9 mouse cellular contexts compared by ENCODE assay signal in genomic region chr2:165496251-165496650, GRCm38 (mm10). TPM values are rescaled to one million over a fixed set of nuclear protein-coding genes. Genes with fewer than 3 reads are reported as not detected.
A peak's percentile ranks its signal among the peaks of the same experiment; 100 is the strongest.
DNase-seq lines count a peak whose midpoint lies in the region; ATAC-seq and TF ChIP-seq lines count a peak whose summit lies in the region.
"Had no signal": no experiment of that assay in that cellular context is flagged by ENCODE, and none has a peak within 500 bp of the region (broad histone marks: within the 10 kb centered on the region; RNA-seq: fewer than 3 reads in every experiment).

No protein-coding gene starts in this region.

- H3K4me3 ChIP-seq in neural tube, embryonic 15.5 days (replicated peaks) = no peak overlapping the region
- H3K4me3 ChIP-seq in bone marrow, adult 2 months (replicated peaks; ENCODE audit: control insufficient read depth, low read depth, low read length) = no peak overlapping the region
- H3K4me3 ChIP-seq in olfactory bulb, adult 2 months (ENCODE audit: insufficient read depth, low read depth, low read length) = no peak overlapping the region
- H3K4me3 ChIP-seq: neural tube, embryonic 13.5 days had no signal

- no peaks in the 10 kb centered on the region for H3K36me3 ChIP-seq in neural tube, embryonic 15.5 days
- H3K36me3 ChIP-seq: neural tube, embryonic 13.5 days had no signal

- no peak for TF ChIP-seq POLR2A in bone marrow, adult 2 months (IDR thresholded peaks at IDR 0.05; ENCODE audit: borderline replicate concordance, control insufficient read depth, low read depth, low read length)
- no peak for TF ChIP-seq POLR2A in olfactory bulb, adult 2 months (IDR thresholded peaks at IDR 0.05; ENCODE audit: insufficient read depth, low read depth, low read length)

- H3K27me3 ChIP-seq in neural tube, embryonic 15.5 days (replicated peaks) = no peaks in the 10 kb centered on the region
- H3K27me3 ChIP-seq: neural tube, embryonic 13.5 days had no signal

- H3K27ac ChIP-seq in neural tube, embryonic 15.5 days (replicated peaks) = no peak overlapping the region
- no peak overlapping the region for H3K27ac ChIP-seq in bone marrow, adult 2 months (ENCODE audit: control insufficient read depth, insufficient read depth, low read depth, low read length, poor library complexity)
- no peak overlapping the region for H3K27ac ChIP-seq in olfactory bulb, adult 2 months (ENCODE audit: insufficient read depth, low read depth, low read length)
- H3K27ac ChIP-seq: neural tube, embryonic 13.5 days had no signal

- peak; percentile 44; the same call in 1 of the 2 replicates for TF ChIP-seq CTCF in bone marrow, adult 2 months (IDR thresholded peaks at IDR 0.05; ENCODE audit: control insufficient read depth, insufficient read depth, low read length)
- TF ChIP-seq CTCF in olfactory bulb, adult 2 months (IDR thresholded peaks at IDR 0.05; ENCODE audit: insufficient read depth, low read depth, low read length) = peak; percentile 42

- peaks cover 18% of the 10 kb centered on the region for H3K4me1 ChIP-seq in neural tube, embryonic 15.5 days
- no peaks in the 10 kb centered on the region; the same call in 1 of the 2 replicates for H3K4me1 ChIP-seq in bone marrow, adult 2 months (ENCODE audit: control insufficient read depth, insufficient read depth, low read length)
- peaks cover 4% of the 10 kb centered on the region; the same call in 1 of the 2 replicates for H3K4me1 ChIP-seq in olfactory bulb, adult 2 months (ENCODE audit: control insufficient read depth, insufficient read depth, low read length)

- ATAC-seq in neural tube, embryonic 15.5 days (ENCODE audit: low FRiP score) = no peak

- no peaks in the 10 kb centered on the region for H3K9me3 ChIP-seq in neural tube, embryonic 15.5 days (replicated peaks)
- H3K9me3 ChIP-seq: neural tube, embryonic 13.5 days had no signal

- H3K9ac ChIP-seq in neural tube, embryonic 15.5 days (replicated peaks) = no peak overlapping the region
- H3K9ac ChIP-seq: neural tube, embryonic 13.5 days had no signal

- DNase-seq in gastrocnemius, adult 18-20 months (ENCODE audit: low spot score) = peak; percentile 16
- DNase-seq in gastrocnemius, postnatal 4 days (ENCODE audit: low spot score in 2 of 2) = no peak
- peak; percentile 40 for DNase-seq in neural tube, embryonic 10.5 days (ENCODE audit: extremely low spot score, low spot score)
- DNase-seq in kidney, postnatal 4 days = peak; percentile 75
- no peak for DNase-seq in yolk sac, embryonic 10.5 days (ENCODE audit: low spot score)

- no peak overlapping the region for H3K4me2 ChIP-seq in neural tube, embryonic 15.5 days
- H3K4me2 ChIP-seq: neural tube, embryonic 13.5 days had no signal

RNA-seq across cellular contexts. Expression of gene Trp53rka, which starts 3.1 kb away (rescaled TPM):
- 10 to 100 TPM; 10.2 to 10.7 TPM for total RNA-seq in gastrocnemius, adult 18-20 months (2021)
- 10 to 100 TPM; 11.9 to 13.5 TPM for total RNA-seq in gastrocnemius, postnatal 4 days (2021)
- 34.0 and 35.5 TPM in 2 replicates for polyA plus RNA-seq in neural tube, embryonic 15.5 days (2015; fragmentation: Nextera tagmentation; extraction: Ambion mirVana)
- polyA plus RNA-seq in bone marrow, adult 2 months (2011; ENCODE audit: insufficient read depth, insufficient read length, low replicate concordance, missing spikeins) = 7.2 and 10.8 TPM in 2 replicates
- not detected in 2 replicates for polyA plus RNA-seq in olfactory bulb, adult 2 months (2012; ENCODE audit: insufficient read depth, insufficient read length, low replicate concordance, missing spikeins)

RNA-seq across cellular contexts. Expression of gene Slc2a10, which starts 7.3 kb away (rescaled TPM):
- 1 to 10 TPM in 1 of 2 experiments, under 1 TPM in 1; 0.80 to 1.4 TPM for total RNA-seq in gastrocnemius, adult 18-20 months (2021)
- 1 to 10 TPM; 5.3 to 5.4 TPM for total RNA-seq in gastrocnemius, postnatal 4 days (2021)
- 2.3 and 2.6 TPM in 2 replicates for polyA plus RNA-seq in neural tube, embryonic 15.5 days (2015; fragmentation: Nextera tagmentation; extraction: Ambion mirVana)
- 0.27 TPM in 1 of 2 replicates, not detected in the other for polyA plus RNA-seq in bone marrow, adult 2 months (2011; ENCODE audit: insufficient read depth, insufficient read length, low replicate concordance, missing spikeins)
- not detected in 2 replicates for polyA plus RNA-seq in olfactory bulb, adult 2 months (2012; ENCODE audit: insufficient read depth, insufficient read length, low replicate concordance, missing spikeins)

RNA-seq across cellular contexts. Expression of gene Slc13a3, which starts 23.2 kb away (rescaled TPM):
- total RNA-seq in gastrocnemius, adult 18-20 months (2021) = under 1 TPM in 1 of 2 experiments, not detected in 1; 0.25 TPM
- total RNA-seq in gastrocnemius, postnatal 4 days (2021) = 1 to 10 TPM in 1 of 2 experiments, under 1 TPM in 1; 0.44 to 1.2 TPM
- polyA plus RNA-seq in neural tube, embryonic 15.5 days (2015; fragmentation: Nextera tagmentation; extraction: Ambion mirVana) = 2.8 and 3.5 TPM in 2 replicates
- 1.6 TPM in 1 of 2 replicates, not detected in the other for polyA plus RNA-seq in bone marrow, adult 2 months (2011; ENCODE audit: insufficient read depth, insufficient read length, low replicate concordance, missing spikeins)
- polyA plus RNA-seq in olfactory bulb, adult 2 months (2012; ENCODE audit: insufficient read depth, insufficient read length, low replicate concordance, missing spikeins) = not detected in 2 replicates

Comparison
In these comparisons a context has a peak if more than half of its experiments do, and no peak if none do; other contexts are left out.
1. DNase-seq: peak in gastrocnemius, adult 18-20 months (single experiment), neural tube, embryonic 10.5 days (single experiment) and kidney, postnatal 4 days (2 of 2); none in gastrocnemius, postnatal 4 days (0 of 2) and yolk sac, embryonic 10.5 days (single experiment).